Mouse (Mus musculus) stomach, embryonic 14.5 days (tissue): Measurements from ENCODE around the gene Dph1. TPM values are rescaled to one million over a fixed set of nuclear protein-coding genes. Genes with fewer than 3 reads are reported as not detected.
A peak's percentile ranks its signal among the peaks of the same experiment; 100 is the strongest.

Experiments used
- ATAC-seq: fragments of 200-750 bp; cut with Nextera tagmentation; 2 replicates; pipeline ENCODE4 v1.8.0; 2017; ENCODE audit warnings: low read depth, moderate TSS enrichment; ENCODE audit not compliant: insufficient number of reproducible peaks, insufficient read depth, low FRiP score
- H3K27ac ChIP-seq: fragments of 300-500 bp; sonication (generic); 2 replicates; pipeline ENCODE4 v1.5.1; 2014; ENCODE audit warnings: mild to moderate bottlenecking, low read length, moderate library complexity, mixed read lengths
- H3K27me3 ChIP-seq: fragments of 300-500 bp; sonication (generic); 2 replicates; pipeline ENCODE4 v1.6.1; 2014; ENCODE audit warnings: low read length, control low read depth, mixed read lengths; ENCODE audit not compliant: control insufficient read depth, insufficient read depth
- H3K36me3 ChIP-seq: fragments of 300-500 bp; sonication (generic); 2 replicates; pipeline ENCODE4 v1.6.1; 2014; ENCODE audit warnings: mild to moderate bottlenecking, control low read depth, low read length, moderate library complexity, mixed read lengths; ENCODE audit not compliant: control insufficient read depth, insufficient read depth
- H3K4me1 ChIP-seq: fragments of 300-500 bp; sonication (generic); 2 replicates; pipeline ENCODE4 v1.6.1; 2014; ENCODE audit warnings: low read length, control low read depth, mixed read lengths; ENCODE audit not compliant: control insufficient read depth, insufficient read depth
- H3K4me2 ChIP-seq: fragments of 300-500 bp; sonication (generic); replicated peaks from 2 replicates; pipeline ENCODE4 v1.6.1; 2014; ENCODE audit warnings: low read depth, low read length, control low read depth
- H3K4me3 ChIP-seq: fragments of 300-500 bp; sonication (generic); 2 replicates; pipeline ENCODE4 v1.5.1; 2014; ENCODE audit warnings: low read depth, low read length, control low read depth
- H3K9ac ChIP-seq: fragments of 300-500 bp; sonication (generic); replicated peaks from 2 replicates; pipeline ENCODE4 v1.6.1; 2014; ENCODE audit warnings: low read depth, mild to moderate bottlenecking, control low read depth, low read length, moderate library complexity, mixed read lengths
- H3K9me3 ChIP-seq: fragments of 300-500 bp; sonication (generic); 2 replicates; pipeline ENCODE4 v1.6.1; 2016; ENCODE audit warnings: low read depth, low read length, control low read depth; ENCODE audit not compliant: control insufficient read depth
- WGBS: fragments of 180-500 bp; shearing (Covaris S2); extraction: QIAGEN DNeasy Blood & Tissue Kit; methylation state at CpG from one replicate; pipeline ENCODE4 v1.1.7; 2014; 5-methylcytosine and 5-hydroxymethylcytosine counted together
- polyA plus RNA-seq: library from polyadenylated mRNA; unstranded; fragments of >200 nt; fragmentation: Nextera tagmentation; extraction: Ambion mirVana; gene quantifications from 2 replicates; pipeline ENCODE4 v1.2.1, GENCODE M21; 2014

Gene Dph1
- polyA plus RNA-seq, 1 experiment from 2014 or later, result 20.5 TPM

DNA sequence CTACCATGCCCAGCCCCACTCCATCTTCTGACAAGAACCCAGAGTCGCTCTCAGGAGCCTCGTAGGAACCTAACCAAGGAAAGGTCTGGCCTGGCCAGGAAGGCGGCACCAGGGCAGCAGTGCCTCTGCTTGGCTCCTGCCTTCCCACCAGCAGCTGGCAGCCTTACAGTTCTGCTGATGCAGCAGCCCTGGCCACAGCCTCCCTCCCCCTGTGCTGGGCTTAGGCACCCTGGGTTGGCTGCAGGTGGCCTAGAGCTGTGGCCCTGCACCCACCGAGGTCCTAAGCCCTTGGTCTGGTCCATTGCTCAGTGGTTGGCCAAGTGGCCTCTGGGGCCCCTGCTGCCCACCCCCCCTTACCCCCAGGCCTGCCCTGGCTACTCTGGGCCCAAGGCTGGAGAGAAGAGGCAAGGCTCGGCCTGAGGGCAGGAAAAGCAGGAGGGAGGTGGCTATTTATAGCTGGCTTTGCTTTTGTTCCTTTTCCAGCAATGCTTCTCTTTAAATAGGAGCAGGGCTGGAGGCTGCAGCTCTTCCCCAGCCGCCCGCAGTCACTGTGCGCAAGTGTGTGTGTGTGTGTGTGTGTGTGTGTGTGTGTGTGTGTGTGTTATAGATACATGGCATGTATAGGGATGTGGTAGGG lies 21.1 kb upstream of the Dph1 start:
- WGBS, result 56% methylated on average over 8 of the region's 8 CpGs
- 0 out of 2 replicates have a peak, but pooled peaks have one; percentile 8 for ATAC-seq
- Histone ChIP-seq H3K4me1 (peaks cover 11% of the 10 kb centered on the region; the same call in 1 of the 2 replicates), H3K4me3 (no peak overlapping the region), H3K9me3 (no peaks in the 10 kb centered on the region), H3K36me3 (no peaks in the 10 kb centered on the region), H3K27me3 (no peaks in the 10 kb centered on the region), H3K9ac (no peak overlapping the region), H3K27ac (peak overlapping the region; percentile 67), H3K4me2 (no peak overlapping the region)

DNA sequence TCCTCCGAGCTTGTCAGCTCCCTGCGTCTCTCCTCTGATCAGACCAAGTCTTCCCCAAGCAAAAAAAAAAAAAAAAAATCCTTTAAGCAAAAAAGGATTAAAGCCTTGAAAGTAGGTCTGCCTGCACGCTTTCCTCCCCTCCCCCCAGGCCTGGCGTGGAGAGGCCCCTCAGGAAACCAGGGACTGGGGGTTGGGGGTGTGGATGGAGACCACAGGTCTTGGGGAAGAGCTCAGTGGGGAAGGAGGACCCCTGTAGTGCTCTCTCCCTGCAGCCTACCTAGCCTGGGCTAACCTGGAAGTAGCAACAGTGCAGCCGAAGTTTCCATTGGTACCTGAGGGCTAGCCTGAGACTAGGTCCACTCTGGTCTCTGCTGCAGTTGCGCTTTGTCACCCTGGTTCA lies 19.7 kb upstream of the Dph1 start:
- no peaks in the 10 kb centered on the region for H3K9me3 ChIP-seq
- H3K27me3 ChIP-seq, result no peaks in the 10 kb centered on the region
- H3K4me1 ChIP-seq, result peaks cover 11% of the 10 kb centered on the region; the same call in 1 of the 2 replicates
- no peak for ATAC-seq
- H3K9ac ChIP-seq, result no peak overlapping the region
- no peak overlapping the region for H3K4me3 ChIP-seq
- H3K36me3 ChIP-seq, result no peaks in the 10 kb centered on the region
- H3K27ac ChIP-seq, result no peak overlapping the region
- 50% methylated on average over 6 of the region's 6 CpGs for WGBS
- no peak overlapping the region for H3K4me2 ChIP-seq

DNA sequence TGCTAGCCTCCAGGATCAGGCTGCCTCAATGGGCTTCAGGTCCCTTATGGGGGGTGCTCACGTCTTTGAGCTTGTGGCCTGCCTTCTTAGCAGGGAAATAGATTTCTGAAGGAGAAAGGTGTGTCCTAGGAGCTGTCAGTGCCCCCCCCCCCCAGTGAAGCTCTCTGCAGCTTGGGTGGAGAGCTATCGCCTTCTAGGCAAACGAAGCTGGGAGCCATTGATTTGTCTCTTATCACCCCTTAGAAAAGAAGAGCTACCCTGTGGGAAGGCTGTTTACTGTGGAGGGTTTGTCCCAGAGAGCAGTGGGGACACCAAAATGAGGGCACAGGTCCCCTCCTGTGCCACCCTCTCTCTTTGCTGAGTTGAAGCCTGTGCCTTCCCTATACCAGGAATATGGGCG lies 19.1 kb upstream of the Dph1 start:
- WGBS, result 71% methylated on average over 4 of the region's 4 CpGs
- ATAC-seq, result no peak
- peaks cover 11% of the 10 kb centered on the region; the same call in 1 of the 2 replicates for H3K4me1 ChIP-seq
- no peak overlapping the region for H3K9ac ChIP-seq
- H3K9me3 ChIP-seq, result no peaks in the 10 kb centered on the region
- H3K27me3 ChIP-seq, result no peaks in the 10 kb centered on the region
- no peak overlapping the region for H3K4me3 ChIP-seq
- no peak overlapping the region for H3K27ac ChIP-seq
- H3K4me2 ChIP-seq, result no peak overlapping the region
- no peaks in the 10 kb centered on the region for H3K36me3 ChIP-seq

DNA sequence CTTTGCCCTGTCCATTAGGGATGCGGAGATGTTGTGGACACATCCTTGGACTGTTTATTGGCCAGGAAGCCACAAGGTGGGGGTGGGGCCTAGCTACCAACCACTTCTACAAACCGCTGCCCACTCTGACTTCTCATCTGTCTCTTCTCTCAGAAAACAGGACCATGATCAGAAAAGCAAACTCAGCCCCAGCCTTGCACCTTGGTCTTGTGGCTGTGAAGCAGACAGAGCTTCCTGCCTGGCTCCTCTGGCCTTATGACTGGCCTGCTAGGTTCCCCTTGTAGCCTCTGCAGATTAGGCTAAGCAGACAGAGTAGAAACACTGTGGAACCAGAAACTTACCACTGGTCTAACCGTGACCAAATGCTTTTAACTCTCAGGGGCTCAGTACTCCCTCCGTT lies 18.3 kb upstream of the Dph1 start:
- Histone ChIP-seq H3K27me3 (no peaks in the 10 kb centered on the region), H3K4me3 (no peak overlapping the region), H3K9ac (no peak overlapping the region), H3K27ac (no peak overlapping the region), H3K9me3 (no peaks in the 10 kb centered on the region), H3K4me2 (no peak overlapping the region), H3K4me1 (peaks cover 11% of the 10 kb centered on the region; the same call in 1 of the 2 replicates), H3K36me3 (no peaks in the 10 kb centered on the region)
- WGBS, result 81% methylated on average over 4 of the region's 4 CpGs
- ATAC-seq, result no peak

DNA sequence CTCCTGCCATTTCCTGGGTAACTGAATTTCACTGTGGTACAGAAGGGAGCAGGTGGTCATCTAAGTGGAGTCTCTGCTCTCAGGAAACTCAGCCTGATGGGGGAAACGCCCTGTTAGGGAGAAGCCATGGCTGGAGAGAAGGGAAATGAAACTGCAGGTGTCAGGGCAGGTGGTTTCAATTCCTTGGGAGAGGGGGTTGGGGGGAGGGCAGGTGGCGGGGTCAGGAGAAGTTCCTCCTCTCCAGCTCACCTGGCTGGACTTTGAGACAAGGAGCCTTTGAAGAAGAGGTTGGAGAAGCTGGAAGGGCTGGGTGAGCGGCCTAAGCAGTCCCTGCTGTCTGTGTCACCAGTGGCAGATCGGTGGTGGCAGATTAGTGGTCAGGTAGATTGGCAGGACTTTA lies 15.3 kb upstream of the Dph1 start:
- H3K27ac ChIP-seq, result no peak overlapping the region
- no peak overlapping the region for H3K4me2 ChIP-seq
- no peaks in the 10 kb centered on the region for H3K27me3 ChIP-seq
- H3K4me3 ChIP-seq, result no peak overlapping the region
- 64% methylated on average over 4 of the region's 4 CpGs for WGBS
- H3K9ac ChIP-seq, result no peak overlapping the region
- no peaks in the 10 kb centered on the region for H3K9me3 ChIP-seq
- H3K36me3 ChIP-seq, result no peaks in the 10 kb centered on the region
- no peak for ATAC-seq
- peaks cover 8% of the 10 kb centered on the region for H3K4me1 ChIP-seq

DNA sequence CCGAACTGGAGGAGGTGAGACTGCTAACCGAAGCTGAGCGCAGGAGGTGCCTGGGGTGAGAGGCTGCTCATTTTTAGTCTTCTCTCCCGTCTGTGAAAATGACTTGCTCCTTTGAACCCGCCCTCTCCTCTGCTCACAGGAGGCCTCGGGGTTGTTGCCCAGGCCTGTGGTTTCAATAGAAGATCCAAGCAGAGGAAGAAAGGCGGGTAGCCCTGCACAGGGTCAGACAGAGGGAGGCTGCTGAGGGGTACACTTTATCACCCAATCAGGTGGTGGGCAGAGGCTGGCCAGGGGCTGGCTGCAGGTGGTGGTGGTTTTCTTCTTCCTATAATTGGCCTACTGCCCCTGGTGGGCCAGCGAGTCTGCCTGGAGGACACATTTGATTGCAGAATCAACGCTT lies 13.4 kb upstream of the Dph1 start:
- Histone ChIP-seq H3K27me3 (no peaks in the 10 kb centered on the region), H3K27ac (no peak overlapping the region), H3K9ac (no peak overlapping the region), H3K9me3 (no peaks in the 10 kb centered on the region), H3K4me3 (no peak overlapping the region), H3K4me1 (peaks cover 6% of the 10 kb centered on the region), H3K36me3 (no peaks in the 10 kb centered on the region), H3K4me2 (no peak overlapping the region)
- WGBS, result 53% methylated on average over 9 of the region's 9 CpGs
- no peak for ATAC-seq

DNA sequence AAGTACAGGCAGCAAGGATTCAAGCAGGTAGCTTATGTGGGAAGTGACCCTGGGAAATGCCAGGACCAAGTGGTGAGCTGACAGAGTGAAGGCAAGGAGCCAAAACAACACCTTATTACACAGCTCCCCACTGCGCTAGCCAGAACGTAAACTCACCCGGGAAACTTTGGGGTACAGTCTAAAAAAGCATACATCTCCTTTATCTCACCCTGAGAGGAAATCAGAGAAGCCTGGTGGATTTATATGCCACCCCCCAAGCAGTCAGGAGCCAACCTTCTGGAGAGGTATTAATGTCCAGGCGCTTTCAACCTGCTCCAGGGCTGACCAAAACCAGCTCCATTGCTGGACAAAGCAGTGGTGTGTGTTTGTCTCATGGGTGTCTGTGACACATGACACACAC lies 12.9 kb upstream of the Dph1 start:
- Histone ChIP-seq H3K27me3 (no peaks in the 10 kb centered on the region), H3K9me3 (no peaks in the 10 kb centered on the region), H3K36me3 (no peaks in the 10 kb centered on the region), H3K4me3 (no peak overlapping the region), H3K9ac (no peak overlapping the region), H3K4me2 (no peak overlapping the region), H3K4me1 (peaks cover 6% of the 10 kb centered on the region), H3K27ac (no peak overlapping the region)
- 75% methylated on average over 4 of the region's 4 CpGs for WGBS
- ATAC-seq, result no peak

DNA sequence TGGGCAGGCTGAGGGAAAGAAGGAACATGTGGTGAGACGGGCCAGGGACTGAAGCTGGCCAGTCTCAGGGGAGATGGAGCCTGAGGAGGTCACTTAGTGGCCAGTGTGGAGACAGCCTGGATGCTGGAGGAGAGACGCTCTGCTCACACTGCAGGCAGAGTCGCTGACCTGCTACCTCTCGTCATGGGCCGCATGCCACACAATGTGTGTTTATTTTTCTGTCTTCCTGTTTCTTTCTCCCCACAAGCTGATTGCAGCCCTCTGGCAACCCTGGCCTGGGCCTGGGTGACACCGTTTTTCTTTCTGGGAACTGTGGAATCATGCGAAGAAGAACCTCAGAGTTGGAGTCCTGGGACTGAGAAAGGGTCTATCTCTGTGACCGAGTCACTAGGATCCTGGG lies 10.7 kb upstream of the Dph1 start:
- Histone ChIP-seq H3K4me2 (no peak overlapping the region), H3K9me3 (no peaks in the 10 kb centered on the region), H3K27ac (no peak overlapping the region), H3K9ac (no peak overlapping the region), H3K27me3 (0 out of 2 replicates have a peak, but pooled peaks cover under 1% of the 10 kb centered on the region), H3K36me3 (no peaks in the 10 kb centered on the region), H3K4me1 (peaks cover 6% of the 10 kb centered on the region), H3K4me3 (no peak overlapping the region)
- ATAC-seq, result no peak
- WGBS, result 43% methylated on average over 8 of the region's 8 CpGs

DNA sequence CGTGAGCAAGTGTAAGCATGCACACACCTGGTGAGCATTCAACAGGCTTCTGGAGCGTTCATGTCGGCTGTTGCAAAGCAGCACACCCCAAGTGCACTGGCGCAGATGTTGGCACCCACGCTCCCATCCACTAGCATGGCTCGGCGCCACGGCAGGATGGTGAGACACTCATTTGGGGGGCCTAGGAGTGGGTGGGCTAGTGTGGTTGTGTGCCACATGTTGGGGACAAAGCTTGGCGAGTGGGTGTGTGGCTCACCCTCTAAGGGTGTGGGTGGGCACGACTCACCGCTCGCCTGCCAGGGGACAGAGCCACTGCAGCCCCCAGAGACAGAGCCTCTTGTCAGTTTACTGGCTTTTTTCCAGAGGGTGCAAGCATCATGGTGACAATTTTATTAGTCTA lies 9.9 kb upstream of the Dph1 start:
- peaks cover 6% of the 10 kb centered on the region for H3K4me1 ChIP-seq
- no peak overlapping the region for H3K27ac ChIP-seq
- 85% methylated on average over 12 of the region's 12 CpGs for WGBS
- H3K4me2 ChIP-seq, result no peak overlapping the region
- no peaks in the 10 kb centered on the region for H3K9me3 ChIP-seq
- no peaks in the 10 kb centered on the region for H3K36me3 ChIP-seq
- ATAC-seq, result no peak
- H3K9ac ChIP-seq, result no peak overlapping the region
- peaks cover 8% of the 10 kb centered on the region; the same call in 1 of the 2 replicates for H3K27me3 ChIP-seq
- H3K4me3 ChIP-seq, result no peak overlapping the region
